In the genomic region with DNA sequence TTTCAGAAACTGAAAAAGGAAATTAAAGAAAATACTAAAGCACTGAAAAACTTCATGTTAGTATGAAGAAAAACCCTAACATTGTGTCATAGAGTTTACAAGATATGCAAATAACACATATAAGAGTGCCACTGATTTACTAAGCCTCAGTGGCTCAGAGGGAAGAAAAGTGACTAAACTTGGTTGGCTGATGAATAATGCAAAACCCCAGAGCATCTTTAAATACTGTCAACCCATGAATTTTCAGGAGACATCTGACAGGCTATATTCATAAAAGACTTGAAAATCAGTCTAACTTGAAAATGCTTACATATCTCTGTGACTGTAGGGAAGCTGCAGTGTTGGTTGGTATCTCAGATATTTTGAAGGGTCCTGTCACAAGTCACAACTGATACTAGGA, we compare ENCODE assay signal across 17 mouse cellular contexts.
A peak's percentile ranks its signal among the peaks of the same experiment; 100 is the strongest.
DNase-seq lines count a peak whose midpoint lies in the region; ATAC-seq and TF ChIP-seq lines count a peak whose summit lies in the region.
"Had no signal": no experiment of that assay in that cellular context is flagged by ENCODE, and none has a peak within 500 bp of the region (broad histone marks: within the 10 kb centered on the region; RNA-seq: fewer than 3 reads in every experiment).

No protein-coding gene starts in this region.

- TF ChIP-seq CTCF in forebrain, postnatal 0 days (IDR thresholded peaks at IDR 0.05; ENCODE audit: low read depth), result no peak
- TF ChIP-seq CTCF in brain, embryonic 14.5 days (IDR thresholded peaks at IDR 0.05; ENCODE audit: borderline replicate concordance, extremely low read depth, insufficient read depth, insufficient read length), result no peak

- peak; percentile 79; the same call in 1 of the 2 replicates for ATAC-seq in forebrain, postnatal 0 days
- no peak for ATAC-seq in forebrain, embryonic 14.5 days
- ATAC-seq: forebrain, embryonic 15.5 days had no signal

- DNase-seq in forebrain, postnatal 0 days, result peak; percentile 23
- no peak for DNase-seq in forebrain, embryonic 14.5 days (ENCODE audit: low spot score)
- peak; percentile 32 for DNase-seq in brain, adult 2 months (ENCODE audit: low read depth, low spot score)
- DNase-seq in brain, embryonic 14.5 days (ENCODE audit: low read depth), result peak; percentile 27
- no peak for DNase-seq in cerebellum, postnatal 36 days
- DNase-seq: adrenal gland, adult 2 months; adrenal gland, postnatal 10 days; adrenal gland, postnatal 25 days; cerebellum, adult 11 months; cerebellum, adult 18-20 months; cerebellum, adult 8-10 months; cerebellum, adult 9-11 months; cerebellum, postnatal 14 days had no signal

- H3K4me2 ChIP-seq in forebrain, postnatal 0 days (ENCODE audit: low read depth), result no peak overlapping the region
- no peak overlapping the region for H3K4me2 ChIP-seq in forebrain, embryonic 14.5 days (ENCODE audit: low read length)
- H3K4me2 ChIP-seq: embryonic facial prominence, embryonic 12.5 days; forebrain, embryonic 12.5 days; forebrain, embryonic 15.5 days had no signal

- no peaks in the 10 kb centered on the region for H3K9me3 ChIP-seq in forebrain, postnatal 0 days (ENCODE audit: low read length)
- H3K9me3 ChIP-seq in forebrain, embryonic 14.5 days (replicated peaks; ENCODE audit: control insufficient read depth, low read length), result no peaks in the 10 kb centered on the region
- H3K9me3 ChIP-seq: embryonic facial prominence, embryonic 10.5 days; embryonic facial prominence, embryonic 12.5 days; forebrain, embryonic 12.5 days; forebrain, embryonic 15.5 days had no signal

- no peak overlapping the region for H3K9ac ChIP-seq in forebrain, postnatal 0 days
- H3K9ac ChIP-seq in forebrain, embryonic 14.5 days (ENCODE audit: low read length), result no peak overlapping the region
- H3K9ac ChIP-seq: embryonic facial prominence, embryonic 12.5 days; forebrain, embryonic 12.5 days; forebrain, embryonic 15.5 days had no signal

- no peaks in the 10 kb centered on the region for H3K4me1 ChIP-seq in forebrain, postnatal 0 days (ENCODE audit: insufficient read depth)
- H3K4me1 ChIP-seq in forebrain, embryonic 14.5 days (ENCODE audit: control insufficient read depth, insufficient read depth, low read length), result no peaks in the 10 kb centered on the region
- H3K4me1 ChIP-seq: embryonic facial prominence, embryonic 10.5 days; embryonic facial prominence, embryonic 12.5 days; forebrain, embryonic 12.5 days; forebrain, embryonic 15.5 days had no signal

- no peaks in the 10 kb centered on the region for H3K36me3 ChIP-seq in forebrain, postnatal 0 days (ENCODE audit: insufficient read depth)
- H3K36me3 ChIP-seq in forebrain, embryonic 14.5 days (ENCODE audit: control insufficient read depth, insufficient read depth, low read length), result no peaks in the 10 kb centered on the region
- H3K36me3 ChIP-seq: embryonic facial prominence, embryonic 10.5 days; embryonic facial prominence, embryonic 12.5 days; forebrain, embryonic 12.5 days; forebrain, embryonic 15.5 days had no signal

- no peaks in the 10 kb centered on the region for H3K27me3 ChIP-seq in forebrain, postnatal 0 days (ENCODE audit: insufficient read depth, low read length)
- no peaks in the 10 kb centered on the region for H3K27me3 ChIP-seq in forebrain, embryonic 14.5 days (replicated peaks; ENCODE audit: control insufficient read depth, insufficient read depth, low read length)
- H3K27me3 ChIP-seq: embryonic facial prominence, embryonic 12.5 days; forebrain, embryonic 12.5 days; forebrain, embryonic 15.5 days had no signal

- no peak overlapping the region for H3K27ac ChIP-seq in forebrain, postnatal 0 days (ENCODE audit: low read depth, low read length)
- H3K27ac ChIP-seq in forebrain, embryonic 14.5 days (ENCODE audit: low read depth, low read length), result no peak overlapping the region
- H3K27ac ChIP-seq: embryonic facial prominence, embryonic 10.5 days; embryonic facial prominence, embryonic 12.5 days; forebrain, embryonic 12.5 days; forebrain, embryonic 15.5 days had no signal

- no peak for TF ChIP-seq POLR2A in brain, embryonic 14.5 days (IDR thresholded peaks at IDR 0.05; ENCODE audit: borderline replicate concordance, extremely low read depth, insufficient read depth, insufficient read length, poor library complexity, severe bottlenecking)

- no peak overlapping the region for H3K4me3 ChIP-seq in forebrain, postnatal 0 days (ENCODE audit: low read depth, low read length)
- no peak overlapping the region for H3K4me3 ChIP-seq in forebrain, embryonic 14.5 days (ENCODE audit: low read depth, low read length)
- H3K4me3 ChIP-seq: embryonic facial prominence, embryonic 10.5 days; embryonic facial prominence, embryonic 12.5 days; forebrain, embryonic 12.5 days; forebrain, embryonic 15.5 days had no signal

Comparison
In these comparisons a context has a peak if more than half of its experiments do, and no peak if none do; other contexts are left out.
1. DNase-seq: peak in forebrain, postnatal 0 days (single experiment), brain, adult 2 months (single experiment) and brain, embryonic 14.5 days (single experiment); none in forebrain, embryonic 14.5 days (single experiment) and cerebellum, postnatal 36 days (0 of 2).